Mouse (Mus musculus) forebrain, embryonic 16.5 days (tissue): ENCODE measurements at regions not wholly inside any gene's neighbourhood (a gene's known extent, or its start where the extent isn't known, plus 50 kb on each side); places are given as distances from the start of the nearest gene placed in this dataset.

ENCODE experiments used
- ATAC-seq: fragments of 200-750 bp; cut with Nextera tagmentation; 2 replicates; pipeline ENCODE4 v1.8.0; 2017; ENCODE audit warnings: mild to moderate bottlenecking, moderate library complexity
- H3K27ac ChIP-seq: fragments of 300-500 bp; sonication (generic); 2 replicates; pipeline ENCODE4 v1.5.1; 2014; ENCODE audit warnings: low read length, control low read depth
- H3K27me3 ChIP-seq: fragments of 300-500 bp; sonication (generic); replicated peaks from 2 replicates; pipeline ENCODE4 v1.6.1; 2014; ENCODE audit warnings: low read length; ENCODE audit not compliant: control insufficient read depth, insufficient read depth
- H3K36me3 ChIP-seq: fragments of 300-500 bp; sonication (generic); 2 replicates; pipeline ENCODE4 v1.6.1; 2014; ENCODE audit not compliant: control insufficient read depth, insufficient read depth
- H3K4me1 ChIP-seq: fragments of 300-500 bp; sonication (generic); replicated peaks from 2 replicates; pipeline ENCODE4 v1.6.1; 2014; ENCODE audit warnings: low read length; ENCODE audit not compliant: control insufficient read depth, insufficient read depth
- H3K4me2 ChIP-seq: fragments of 300-500 bp; sonication (generic); 2 replicates; pipeline ENCODE4 v1.6.1; 2014; ENCODE audit warnings: mild to moderate bottlenecking, low read length, control low read depth
- H3K4me3 ChIP-seq: fragments of 300-500 bp; sonication (generic); replicated peaks from 2 replicates; pipeline ENCODE4 v1.5.1; 2014; ENCODE audit warnings: mild to moderate bottlenecking, low read length, control low read depth
- H3K9ac ChIP-seq: fragments of 300-500 bp; sonication (generic); replicated peaks from 2 replicates; pipeline ENCODE4 v1.6.1; 2014; ENCODE audit warnings: low read depth, low read length, control low read depth
- H3K9me3 ChIP-seq: fragments of 300-500 bp; sonication (generic); 2 replicates; pipeline ENCODE4 v1.6.1; 2016; ENCODE audit warnings: low read length; ENCODE audit not compliant: control insufficient read depth
- WGBS: fragments of 180-500 bp; shearing (Covaris S2); extraction: QIAGEN DNeasy Blood & Tissue Kit; methylation state at CpG from one replicate; pipeline ENCODE4 v1.1.7; 2014; 5-methylcytosine and 5-hydroxymethylcytosine counted together

- no peaks in the 10 kb centered on the region for H3K27me3 ChIP-seq
- H3K36me3 ChIP-seq, result no peaks in the 10 kb centered on the region
- no peaks in the 10 kb centered on the region for H3K9me3 ChIP-seq
- 0 out of 2 replicates have a peak overlapping the region, but pooled peaks have one; percentile 3 for H3K9ac ChIP-seq
- peaks cover 22% of the 10 kb centered on the region for H3K4me1 ChIP-seq
- no peak overlapping the region for H3K4me2 ChIP-seq
- H3K4me3 ChIP-seq, result no peak overlapping the region
- WGBS, result 34% methylated on average over 13 of the region's 13 CpGs
- peak; percentile 79 for ATAC-seq
- peak overlapping the region; percentile 51; the same call in 1 of the 2 replicates for H3K27ac ChIP-seq
Observed at GRCm38 (mm10) chr6:140955751-140956521, 226.9 kb downstream of the Gm11077 start.

GRCm38 (mm10) chr6:140956522-140956863 is 227.4 kb downstream of the Gm11077 start:
- Histone ChIP-seq H3K4me3 (no peak overlapping the region), H3K4me1 (peaks cover 22% of the 10 kb centered on the region), H3K27ac (peak overlapping the region; percentile 51; the same call in 1 of the 2 replicates), H3K9me3 (no peaks in the 10 kb centered on the region), H3K36me3 (no peaks in the 10 kb centered on the region), H3K9ac (0 out of 2 replicates have a peak overlapping the region, but pooled peaks have one; percentile 3), H3K27me3 (no peaks in the 10 kb centered on the region), H3K4me2 (no peak overlapping the region)
- WGBS, result 85% methylated on average over 4 of the region's 4 CpGs
- no peak for ATAC-seq

- no peak overlapping the region for H3K9ac ChIP-seq
- H3K4me1 ChIP-seq, result peaks cover 6% of the 10 kb centered on the region; the same call in 1 of the 2 replicates
- no peaks in the 10 kb centered on the region for H3K9me3 ChIP-seq
- no peaks in the 10 kb centered on the region for H3K36me3 ChIP-seq
- peak overlapping the region; percentile 22; the same call in 1 of the 2 replicates for H3K4me2 ChIP-seq
- no peaks in the 10 kb centered on the region for H3K27me3 ChIP-seq
- ATAC-seq, result peak; percentile 47; the same call in 1 of the 2 replicates
- 21% methylated on average over 11 of the region's 11 CpGs for WGBS
- no peak overlapping the region for H3K4me3 ChIP-seq
- no peak overlapping the region for H3K27ac ChIP-seq
Observed at GRCm38 (mm10) chr6:140961987-140962386, 232.9 kb downstream of the Gm11077 start.

GRCm38 (mm10) chr6:140962563-140962962 is 233.5 kb downstream of the Gm11077 start:
- Histone ChIP-seq H3K9me3 (no peaks in the 10 kb centered on the region), H3K4me3 (no peak overlapping the region), H3K4me2 (no peak overlapping the region), H3K27ac (no peak overlapping the region), H3K27me3 (no peaks in the 10 kb centered on the region), H3K9ac (no peak overlapping the region), H3K4me1 (peaks cover 8% of the 10 kb centered on the region; the same call in 1 of the 2 replicates), H3K36me3 (no peaks in the 10 kb centered on the region)
- 4% methylated on average over 4 of the region's 4 CpGs for WGBS
- peak; percentile 62; the same call in 1 of the 2 replicates for ATAC-seq

- H3K27ac ChIP-seq, result no peak overlapping the region
- no peak overlapping the region for H3K9ac ChIP-seq
- no peaks in the 10 kb centered on the region for H3K9me3 ChIP-seq
- no peaks in the 10 kb centered on the region for H3K36me3 ChIP-seq
- no peak for ATAC-seq
- no peak overlapping the region for H3K4me3 ChIP-seq
- WGBS, result 67% methylated on average over 6 of the region's 6 CpGs
- no peaks in the 10 kb centered on the region for H3K27me3 ChIP-seq
- no peak overlapping the region for H3K4me2 ChIP-seq
- H3K4me1 ChIP-seq, result no peaks in the 10 kb centered on the region
Observed at GRCm38 (mm10) chr6:140973732-140974131, 244.6 kb downstream of the Gm11077 start.

- no peaks in the 10 kb centered on the region for H3K36me3 ChIP-seq
- no peaks in the 10 kb centered on the region for H3K27me3 ChIP-seq
- no peak overlapping the region for H3K9ac ChIP-seq
- no peak overlapping the region for H3K27ac ChIP-seq
- WGBS, result 82% methylated on average over 5 of the region's 5 CpGs
- no peak for ATAC-seq
- H3K9me3 ChIP-seq, result no peaks in the 10 kb centered on the region
- H3K4me3 ChIP-seq, result no peak overlapping the region
- H3K4me1 ChIP-seq, result no peaks in the 10 kb centered on the region
- no peak overlapping the region for H3K4me2 ChIP-seq
Observed at GRCm38 (mm10) chr6:140976989-140977388, 247.9 kb downstream of the Gm11077 start.

- Histone ChIP-seq H3K27me3 (no peaks in the 10 kb centered on the region), H3K4me3 (no peak overlapping the region), H3K9me3 (no peaks in the 10 kb centered on the region), H3K36me3 (no peaks in the 10 kb centered on the region), H3K4me1 (no peaks in the 10 kb centered on the region), H3K9ac (no peak overlapping the region), H3K4me2 (no peak overlapping the region), H3K27ac (no peak overlapping the region)
- no peak for ATAC-seq
- WGBS, result 90% methylated on average over 8 of the region's 8 CpGs
Observed at GRCm38 (mm10) chr6:140983610-140984009, 254.5 kb downstream of the Gm11077 start.

- H3K4me2 ChIP-seq, result no peak overlapping the region
- H3K9me3 ChIP-seq, result no peaks in the 10 kb centered on the region
- no peaks in the 10 kb centered on the region for H3K27me3 ChIP-seq
- no peak overlapping the region for H3K9ac ChIP-seq
- no peaks in the 10 kb centered on the region for H3K36me3 ChIP-seq
- H3K4me1 ChIP-seq, result no peaks in the 10 kb centered on the region
- ATAC-seq, result no peak
- 96% methylated on average over 7 of the region's 7 CpGs for WGBS
- H3K27ac ChIP-seq, result no peak overlapping the region
- H3K4me3 ChIP-seq, result no peak overlapping the region
Observed at GRCm38 (mm10) chr6:140984249-140984648, 255.2 kb downstream of the Gm11077 start.

- H3K4me2 ChIP-seq, result no peak overlapping the region
- H3K9me3 ChIP-seq, result peaks cover 2% of the 10 kb centered on the region; the same call in 1 of the 2 replicates
- 60% methylated on average over 13 of the region's 13 CpGs for WGBS
- H3K9ac ChIP-seq, result no peak overlapping the region
- no peak overlapping the region for H3K27ac ChIP-seq
- peaks cover 13% of the 10 kb centered on the region for H3K4me1 ChIP-seq
- H3K4me3 ChIP-seq, result no peak overlapping the region
- H3K27me3 ChIP-seq, result no peaks in the 10 kb centered on the region
- H3K36me3 ChIP-seq, result no peaks in the 10 kb centered on the region
- ATAC-seq, result peak; percentile 82
Observed at GRCm38 (mm10) chr6:140993643-140994580, 255.2 kb upstream of the Pde3a start.
